ENCODE assay signal across 8 mouse cellular contexts in genomic region chr7:45567780-45568516, GRCm38 (mm10). TPM values are rescaled to one million over a fixed set of nuclear protein-coding genes. Genes with fewer than 3 reads are reported as not detected.
DNase-seq lines count a peak whose midpoint lies in the region; ATAC-seq and TF ChIP-seq lines count a peak whose summit lies in the region.

No protein-coding gene starts in this region.

- H3K4me2 ChIP-seq in heart, embryonic 14.5 days (ENCODE audit: low read length): peak overlapping the region; percentile 72
- peak overlapping the region; percentile 96 for H3K4me2 ChIP-seq in liver, embryonic 12.5 days
- H3K4me2 ChIP-seq in stomach, embryonic 14.5 days (replicated peaks; ENCODE audit: low read depth, low read length): peak overlapping the region; percentile 41

- H3K27ac ChIP-seq in forebrain, embryonic 10.5 days: peak overlapping the region; percentile 96
- H3K27ac ChIP-seq in heart, embryonic 14.5 days (replicated peaks in 1 of 2; ENCODE audit: control insufficient read depth in 1 of 2, insufficient read depth in 1 of 2, low read depth in 2 of 2, low read length in 2 of 2): peak overlapping the region; percentile 66 to 84
- peak overlapping the region; percentile 89 for H3K27ac ChIP-seq in liver, embryonic 12.5 days
- peak overlapping the region; percentile 66 for H3K27ac ChIP-seq in stomach, embryonic 14.5 days (ENCODE audit: low read length)

- peaks cover 32% of the 10 kb centered on the region for H3K36me3 ChIP-seq in E14TG2a.4 (ENCODE audit: insufficient read depth, low read length)
- no peaks in the 10 kb centered on the region for H3K36me3 ChIP-seq in forebrain, embryonic 10.5 days (replicated peaks)
- H3K36me3 ChIP-seq in heart, embryonic 14.5 days (ENCODE audit: control insufficient read depth, insufficient read depth, low read length): no peaks in the 10 kb centered on the region
- H3K36me3 ChIP-seq in liver, embryonic 12.5 days: 0 out of 2 replicates have a peak, but pooled peaks cover 4% of the 10 kb centered on the region
- no peaks in the 10 kb centered on the region for H3K36me3 ChIP-seq in stomach, embryonic 14.5 days (ENCODE audit: control insufficient read depth, insufficient read depth, low read length)

- H3K4me3 ChIP-seq in E14TG2a.4 (replicated peaks; ENCODE audit: low read length): peak overlapping the region; percentile 70
- H3K4me3 ChIP-seq in forebrain, embryonic 10.5 days: peak overlapping the region; percentile 58
- H3K4me3 ChIP-seq in heart, embryonic 14.5 days (ENCODE audit: control insufficient read depth in 1 of 2, insufficient read depth in 1 of 2, low read depth in 1 of 2, low read length in 2 of 2): peak overlapping the region; percentile 41 to 48
- H3K4me3 ChIP-seq in liver, embryonic 12.5 days: peak overlapping the region; percentile 58
- peak overlapping the region; percentile 34 for H3K4me3 ChIP-seq in stomach, embryonic 14.5 days (ENCODE audit: low read depth, low read length)

- TF ChIP-seq CTCF in E14TG2a.4 (conservative IDR thresholded peaks at IDR 0.05; ENCODE audit: low read length): no peak

- peaks cover 77% of the 10 kb centered on the region for H3K4me1 ChIP-seq in E14TG2a.4 (replicated peaks; ENCODE audit: low read depth, low read length)
- peaks cover 49% of the 10 kb centered on the region for H3K4me1 ChIP-seq in forebrain, embryonic 10.5 days
- H3K4me1 ChIP-seq in heart, embryonic 14.5 days (ENCODE audit: control insufficient read depth in 2 of 2, insufficient read depth in 2 of 2, low read length in 2 of 2): peaks cover 16 to 24% of the 10 kb centered on the region in 2 experiments
- H3K4me1 ChIP-seq in liver, embryonic 12.5 days: peaks cover 72% of the 10 kb centered on the region
- peaks cover 14% of the 10 kb centered on the region for H3K4me1 ChIP-seq in stomach, embryonic 14.5 days (ENCODE audit: control insufficient read depth, insufficient read depth, low read length)

- DNase-seq in c-Kit-positive CD71-positive TER-119-negative erythroid progenitor cells, embryonic 14.5 days (ENCODE audit: low read depth): peak; percentile 89
- peak; percentile 92 for DNase-seq in forebrain, embryonic 10.5 days (ENCODE audit: extremely low spot score, low spot score)
- peak; percentile 96 for DNase-seq in kidney, postnatal 14 days
- DNase-seq in naive thymus-derived CD4-positive, alpha-beta T cell, adult 2 months (ENCODE audit: low read depth): peak; percentile 92

- H3K27me3 ChIP-seq in E14TG2a.4 (ENCODE audit: insufficient read depth, low read length): no peaks in the 10 kb centered on the region
- H3K27me3 ChIP-seq in forebrain, embryonic 10.5 days (ENCODE audit: poor library complexity, severe bottlenecking): no peaks in the 10 kb centered on the region
- H3K27me3 ChIP-seq in heart, embryonic 14.5 days (ENCODE audit: control insufficient read depth, insufficient read depth, low read length): no peaks in the 10 kb centered on the region
- H3K27me3 ChIP-seq in liver, embryonic 12.5 days (replicated peaks): no peaks in the 10 kb centered on the region
- H3K27me3 ChIP-seq in stomach, embryonic 14.5 days (ENCODE audit: control insufficient read depth, insufficient read depth, low read length): no peaks in the 10 kb centered on the region

- ATAC-seq in heart, embryonic 14.5 days (ENCODE audit: insufficient number of reproducible peaks, insufficient read depth, low FRiP score, low read depth): peak; percentile 94
- peak; percentile 94 for ATAC-seq in liver, embryonic 12.5 days
- ATAC-seq in stomach, embryonic 14.5 days (ENCODE audit: insufficient number of reproducible peaks, insufficient read depth, low FRiP score, low read depth): peak; percentile 97

- H3K9ac ChIP-seq in heart, embryonic 14.5 days (ENCODE audit: low read length): peak overlapping the region; percentile 62
- H3K9ac ChIP-seq in liver, embryonic 12.5 days: peak overlapping the region; percentile 58
- H3K9ac ChIP-seq in stomach, embryonic 14.5 days (replicated peaks; ENCODE audit: low read depth, low read length): 0 out of 2 replicates have a peak overlapping the region, but pooled peaks have one; percentile 2

- WGBS in forebrain, embryonic 10.5 days: under 1% methylated on average over 24 of the region's 24 CpGs
- 1% methylated on average over 24 of the region's 24 CpGs for WGBS in heart, embryonic 14.5 days
- WGBS in liver, embryonic 12.5 days (ENCODE audit: insufficient replicate concordance): 2% methylated on average over 24 of the region's 24 CpGs
- 2% methylated on average over 24 of the region's 24 CpGs for WGBS in stomach, embryonic 14.5 days

- H3K9me3 ChIP-seq in E14TG2a.4 (ENCODE audit: low read length): no peaks in the 10 kb centered on the region
- no peaks in the 10 kb centered on the region for H3K9me3 ChIP-seq in forebrain, embryonic 10.5 days
- no peaks in the 10 kb centered on the region for H3K9me3 ChIP-seq in heart, embryonic 14.5 days (ENCODE audit: control insufficient read depth, low read length)
- no peaks in the 10 kb centered on the region for H3K9me3 ChIP-seq in liver, embryonic 12.5 days (replicated peaks)
- no peaks in the 10 kb centered on the region for H3K9me3 ChIP-seq in stomach, embryonic 14.5 days (ENCODE audit: control insufficient read depth, low read depth, low read length)

RNA-seq across cellular contexts. Expression of gene Bcat2, which starts 2.0 kb away (rescaled TPM):
- polyA plus RNA-seq in forebrain, embryonic 10.5 days (2016; fragmentation: Nextera tagmentation; extraction: Ambion mirVana): 38.2 and 39.1 TPM in 2 replicates
- polyA plus RNA-seq in heart, embryonic 14.5 days (2014; fragmentation: Nextera tagmentation; extraction: Ambion mirVana): 66.0 and 72.0 TPM in 2 replicates
- 50.4 and 54.7 TPM in 2 replicates for polyA plus RNA-seq in liver, embryonic 12.5 days (2016; fragmentation: Nextera tagmentation; extraction: Ambion mirVana)
- polyA plus RNA-seq in stomach, embryonic 14.5 days (2014; fragmentation: Nextera tagmentation; extraction: Ambion mirVana): 61.6 and 63.4 TPM in 2 replicates

RNA-seq across cellular contexts. Expression of gene Hsd17b14, which starts 13.3 kb away (rescaled TPM):
- polyA plus RNA-seq in forebrain, embryonic 10.5 days (2016; fragmentation: Nextera tagmentation; extraction: Ambion mirVana): 0.39 and 0.63 TPM in 2 replicates
- polyA plus RNA-seq in heart, embryonic 14.5 days (2014; fragmentation: Nextera tagmentation; extraction: Ambion mirVana): 0.20 and 0.26 TPM in 2 replicates
- polyA plus RNA-seq in liver, embryonic 12.5 days (2016; fragmentation: Nextera tagmentation; extraction: Ambion mirVana): 1.5 and 1.8 TPM in 2 replicates
- polyA plus RNA-seq in stomach, embryonic 14.5 days (2014; fragmentation: Nextera tagmentation; extraction: Ambion mirVana): 1.8 and 1.9 TPM in 2 replicates

RNA-seq across cellular contexts. Expression of gene Plekha4, which starts 41.8 kb away (rescaled TPM):
- polyA plus RNA-seq in forebrain, embryonic 10.5 days (2016; fragmentation: Nextera tagmentation; extraction: Ambion mirVana): 1.1 and 1.2 TPM in 2 replicates
- 0.80 and 1.2 TPM in 2 replicates for polyA plus RNA-seq in heart, embryonic 14.5 days (2014; fragmentation: Nextera tagmentation; extraction: Ambion mirVana)
- 0.80 and 0.87 TPM in 2 replicates for polyA plus RNA-seq in liver, embryonic 12.5 days (2016; fragmentation: Nextera tagmentation; extraction: Ambion mirVana)
- polyA plus RNA-seq in stomach, embryonic 14.5 days (2014; fragmentation: Nextera tagmentation; extraction: Ambion mirVana): 1.5 and 2.6 TPM in 2 replicates

RNA-seq across cellular contexts. Expression of gene Ppp1r15a, which starts 41.9 kb away (rescaled TPM):
- polyA plus RNA-seq in forebrain, embryonic 10.5 days (2016; fragmentation: Nextera tagmentation; extraction: Ambion mirVana): 16.4 and 17.7 TPM in 2 replicates
- polyA plus RNA-seq in heart, embryonic 14.5 days (2014; fragmentation: Nextera tagmentation; extraction: Ambion mirVana): 20.5 and 23.3 TPM in 2 replicates
- polyA plus RNA-seq in liver, embryonic 12.5 days (2016; fragmentation: Nextera tagmentation; extraction: Ambion mirVana): 157 and 165 TPM in 2 replicates
- 12.7 and 18.3 TPM in 2 replicates for polyA plus RNA-seq in stomach, embryonic 14.5 days (2014; fragmentation: Nextera tagmentation; extraction: Ambion mirVana)

RNA-seq across cellular contexts. Expression of gene Fgf21, which starts 47.3 kb away (rescaled TPM):
- not detected in 2 replicates for polyA plus RNA-seq in forebrain, embryonic 10.5 days (2016; fragmentation: Nextera tagmentation; extraction: Ambion mirVana)
- not detected in 2 replicates for polyA plus RNA-seq in heart, embryonic 14.5 days (2014; fragmentation: Nextera tagmentation; extraction: Ambion mirVana)
- not detected in 2 replicates for polyA plus RNA-seq in liver, embryonic 12.5 days (2016; fragmentation: Nextera tagmentation; extraction: Ambion mirVana)
- polyA plus RNA-seq in stomach, embryonic 14.5 days (2014; fragmentation: Nextera tagmentation; extraction: Ambion mirVana): 0.36 and 0.55 TPM in 2 replicates

Comparison
In these comparisons a context has a peak if more than half of its experiments do, and no peak if none do; other contexts are left out.
1. Peak in every context shown above with its lines: DNase-seq, ATAC-seq, H3K4me3 ChIP-seq and H3K27ac ChIP-seq.
2. H3K4me2 ChIP-seq: peak in every context shown above with its lines; median percentile 96 in liver, embryonic 12.5 days; 72 in heart, embryonic 14.5 days; 41 in stomach, embryonic 14.5 days.
3. H3K9ac ChIP-seq: peak in every context shown above with its lines; median percentile 62 in heart, embryonic 14.5 days; 58 in liver, embryonic 12.5 days; 2 in stomach, embryonic 14.5 days.